Mouse (Mus musculus) limb, embryonic 14.5 days (tissue): ENCODE results near the gene Glrb. TPM values are rescaled to one million over a fixed set of nuclear protein-coding genes. Genes with fewer than 3 reads are reported as not detected.

Source experiments
- ATAC-seq: fragments of 200-750 bp; cut with Nextera tagmentation; 2 replicates; pipeline ENCODE4 v1.8.0; 2017; ENCODE audit warnings: low read depth, moderate number of reproducible peaks, moderate TSS enrichment; ENCODE audit not compliant: low FRiP score
- DNase-seq: peaks from one replicate; pipeline ENCODE4 v3.0.0-alpha.2; 2015; ENCODE audit warnings: low spot score
- H3K27ac ChIP-seq: fragments of 300-500 bp; sonication (generic); replicated peaks from 2 replicates; pipeline ENCODE4 v1.5.1; 2014; ENCODE audit warnings: low read depth, mild to moderate bottlenecking, low read length, moderate library complexity, mixed read lengths
- H3K27me3 ChIP-seq: fragments of 300-500 bp; sonication (generic); 2 replicates; pipeline ENCODE4 v1.6.1; 2014; ENCODE audit warnings: low read length, mixed read lengths; ENCODE audit not compliant: control insufficient read depth, insufficient read depth
- H3K36me3 ChIP-seq: fragments of 300-500 bp; sonication (generic); 2 replicates; pipeline ENCODE4 v1.6.1; 2014; ENCODE audit warnings: mild to moderate bottlenecking, low read length, moderate library complexity, mixed read lengths; ENCODE audit not compliant: control insufficient read depth, insufficient read depth
- H3K4me1 ChIP-seq: fragments of 300-500 bp; sonication (generic); 2 replicates; pipeline ENCODE4 v1.6.1; 2014; ENCODE audit warnings: antibody characterized with exemption, low read length, mixed read lengths; ENCODE audit not compliant: control insufficient read depth, insufficient read depth
- H3K4me2 ChIP-seq: fragments of 300-500 bp; sonication (generic); replicated peaks from 2 replicates; pipeline ENCODE4 v1.6.1; 2014; ENCODE audit warnings: low read depth, mild to moderate bottlenecking, low read length, moderate library complexity; ENCODE audit not compliant: severe bottlenecking
- H3K4me3 ChIP-seq: fragments of 300-500 bp; sonication (generic); replicated peaks from 2 replicates; pipeline ENCODE4 v1.5.1; 2014; ENCODE audit warnings: low read length
- H3K9ac ChIP-seq: fragments of 300-500 bp; sonication (generic); 2 replicates; pipeline ENCODE4 v1.6.1; 2014; ENCODE audit warnings: mild to moderate bottlenecking, low read depth, low read length, moderate library complexity; ENCODE audit not compliant: severe bottlenecking
- H3K9me3 ChIP-seq: fragments of 300-500 bp; sonication (generic); 2 replicates; pipeline ENCODE4 v1.6.1; 2016; ENCODE audit warnings: low read length; ENCODE audit not compliant: control insufficient read depth
- POLR2A ChIP-seq: fragments of 200-500 bp; IDR thresholded peaks from 2 replicates; pipeline ENCODE4 v1.8.0; 2012; ENCODE audit warnings: inconsistent platforms, mild to moderate bottlenecking, moderate library complexity, borderline replicate concordance; ENCODE audit not compliant: insufficient read depth, insufficient read length; ENCODE audit errors: extremely low read depth
- WGBS: fragments of 180-500 bp; shearing (Covaris S2); extraction: QIAGEN DNeasy Blood & Tissue Kit; methylation state at CpG from one replicate; pipeline ENCODE4 v1.1.7; 2014; 5-methylcytosine and 5-hydroxymethylcytosine counted together
- polyA plus RNA-seq, 2 experiments: library from polyadenylated mRNA; depleted of rRNA in 1 of 2; stranded (reverse) in 1 of 2; unstranded in 1 of 2; fragments of >200 nt; fragmentation: Nextera tagmentation in 1 of 2; extraction: Ambion mirVana in 1 of 2; gene quantifications; 2 replicates each; pipeline versions ENCODE4 v1.2.1 to v1.2.3; 2012 to 2014

Gene Glrb
- polyA plus RNA-seq, 2 experiments, result 10.1 to 18.4 TPM

DNA sequence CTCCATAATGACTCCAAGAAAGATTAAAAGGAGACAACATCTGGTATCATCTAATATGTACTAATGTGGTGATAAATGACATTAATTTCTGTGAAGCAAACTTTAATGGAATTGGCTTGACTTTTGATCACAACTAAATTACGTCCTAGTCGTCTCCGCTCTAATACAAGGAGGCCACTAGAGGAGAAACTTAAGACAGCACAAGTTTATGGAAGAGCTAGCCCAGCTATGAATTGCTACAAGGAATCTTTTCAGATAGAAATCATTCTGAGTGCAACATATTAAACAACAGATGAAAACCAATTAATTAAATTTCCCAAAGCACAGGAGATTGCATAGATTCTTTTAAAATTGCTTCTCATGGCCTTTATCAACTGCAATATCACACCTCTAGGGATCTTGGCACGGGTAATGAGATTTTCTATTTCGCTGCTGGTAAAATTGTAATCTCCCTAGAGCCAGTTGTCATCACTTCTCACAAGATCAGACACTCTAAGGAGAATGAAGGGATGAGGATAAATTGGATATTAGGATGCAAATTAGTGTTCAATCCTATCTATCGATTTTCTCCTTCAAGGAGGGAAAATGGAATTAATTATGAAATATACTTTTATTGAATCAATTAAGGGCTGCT, 32.7 kb downstream of the Glrb start:
- 72% methylated on average over 6 of the region's 6 CpGs for WGBS
- DNase-seq (no peak), ATAC-seq (no peak)
- no peak for TF ChIP-seq POLR2A
- H3K9me3 ChIP-seq, result no peaks in the 10 kb centered on the region
- H3K36me3 ChIP-seq, result no peaks in the 10 kb centered on the region; the same call in 1 of the 2 replicates
- H3K27ac ChIP-seq, result no peak overlapping the region
- H3K4me2 ChIP-seq, result no peak overlapping the region
- no peaks in the 10 kb centered on the region for H3K27me3 ChIP-seq
- peaks cover 33% of the 10 kb centered on the region for H3K4me1 ChIP-seq
- H3K9ac ChIP-seq, result no peak overlapping the region
- H3K4me3 ChIP-seq, result no peak overlapping the region

DNA sequence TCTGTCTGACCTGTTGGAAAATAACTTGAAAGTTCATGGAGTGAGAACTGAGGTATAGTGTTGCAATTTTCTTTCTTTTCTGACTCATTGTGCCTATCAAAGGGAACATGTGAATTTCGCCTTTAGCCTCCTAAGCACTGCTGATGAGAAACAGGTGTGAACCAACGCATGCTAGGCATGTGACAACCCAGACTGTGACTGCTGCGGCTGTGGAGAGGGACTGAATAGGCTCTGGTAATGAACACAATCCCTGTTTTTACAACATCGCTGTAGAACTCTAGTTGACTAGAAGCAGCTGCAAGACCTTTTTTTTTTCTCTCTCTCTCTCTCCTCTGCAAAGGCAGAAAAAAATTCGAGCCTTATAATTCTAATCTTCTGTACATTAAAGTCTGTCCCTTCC, 34.9 kb downstream of the Glrb start:
- 8% methylated on average over 5 of the region's 5 CpGs for WGBS
- H3K36me3 ChIP-seq, result no peaks in the 10 kb centered on the region
- TF ChIP-seq POLR2A, result no peak
- no peak overlapping the region for H3K9ac ChIP-seq
- H3K4me2 ChIP-seq, result peak overlapping the region; percentile 18; the same call in 1 of the 2 replicates
- H3K27me3 ChIP-seq, result no peaks in the 10 kb centered on the region
- peak overlapping the region; percentile 20; the same call in 1 of the 2 replicates for H3K27ac ChIP-seq
- ATAC-seq (peak; percentile 94), DNase-seq (peak; percentile 87)
- no peak overlapping the region for H3K4me3 ChIP-seq
- H3K4me1 ChIP-seq, result peaks cover 21% of the 10 kb centered on the region
- H3K9me3 ChIP-seq, result no peaks in the 10 kb centered on the region

DNA sequence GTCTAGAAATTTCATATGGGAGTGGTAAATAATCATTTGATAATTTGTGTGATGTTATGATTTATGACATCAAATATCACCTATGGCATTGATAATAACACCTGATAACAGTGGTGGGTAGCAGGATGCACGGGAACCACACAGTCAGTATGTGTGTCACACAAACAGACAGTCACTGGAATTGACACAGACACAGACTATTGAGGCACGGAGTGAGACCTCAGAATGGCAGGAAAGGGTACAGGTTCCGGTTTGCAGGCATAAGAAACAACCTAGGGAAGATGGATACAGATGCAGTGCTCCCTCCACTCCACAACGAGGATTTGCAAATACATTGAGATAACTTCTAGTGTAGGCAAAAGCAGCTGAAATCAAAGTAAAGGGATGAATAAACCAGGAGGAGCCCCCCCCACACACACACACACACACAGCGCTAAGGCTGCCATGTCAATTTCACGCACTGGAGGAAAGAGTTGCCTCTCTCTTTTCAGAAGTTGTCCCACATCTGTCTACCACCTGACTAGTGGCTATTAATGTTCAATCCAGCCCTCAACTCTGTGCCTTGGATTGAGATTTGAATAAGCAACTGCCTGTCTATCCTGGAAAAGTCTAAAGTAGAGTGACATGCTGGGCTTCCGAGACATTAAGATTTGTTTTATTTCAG, 38.6 kb downstream of the Glrb start:
- Histone ChIP-seq H3K36me3 (no peaks in the 10 kb centered on the region), H3K4me1 (peaks cover 12% of the 10 kb centered on the region), H3K9ac (no peak overlapping the region), H3K27me3 (no peaks in the 10 kb centered on the region), H3K27ac (no peak overlapping the region), H3K9me3 (no peaks in the 10 kb centered on the region), H3K4me2 (no peak overlapping the region), H3K4me3 (no peak overlapping the region)
- no peak for TF ChIP-seq POLR2A
- DNase-seq (no peak), ATAC-seq (no peak)
- 80% methylated on average over 7 of the region's 7 CpGs for WGBS

DNA sequence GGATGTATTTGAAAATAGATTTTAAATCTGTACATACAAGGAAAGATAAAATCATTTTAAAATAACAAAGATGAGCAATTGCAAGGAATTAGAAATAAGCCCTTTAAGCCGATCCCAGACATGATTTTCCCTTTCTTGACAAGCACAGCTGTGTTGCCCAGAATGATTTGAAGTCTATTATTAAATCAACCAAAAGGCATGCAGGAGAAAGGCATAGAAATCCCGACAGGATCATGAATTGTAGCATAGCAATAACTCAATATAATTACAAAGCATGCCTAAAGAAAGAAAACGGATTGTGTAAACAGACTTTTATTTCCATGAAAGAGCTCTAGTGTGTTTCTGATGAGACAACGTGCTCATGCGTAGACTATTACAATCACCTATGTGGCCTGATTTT, 39.4 kb downstream of the Glrb start:
- DNase-seq (peak; percentile 21), ATAC-seq (no peak)
- no peak for TF ChIP-seq POLR2A
- no peak overlapping the region for H3K27ac ChIP-seq
- H3K27me3 ChIP-seq, result no peaks in the 10 kb centered on the region
- WGBS, result 55% methylated on average over 5 of the region's 5 CpGs
- H3K9ac ChIP-seq, result no peak overlapping the region
- H3K9me3 ChIP-seq, result no peaks in the 10 kb centered on the region
- no peak overlapping the region for H3K4me2 ChIP-seq
- peaks cover 7% of the 10 kb centered on the region for H3K4me1 ChIP-seq
- H3K36me3 ChIP-seq, result no peaks in the 10 kb centered on the region
- H3K4me3 ChIP-seq, result no peak overlapping the region

GRCm38 (mm10) chr3:80871472-80872171, 41.8 kb downstream of the Glrb start:
- Histone ChIP-seq H3K27ac (no peak overlapping the region), H3K4me1 (0 out of 2 replicates have a peak, but pooled peaks cover 3% of the 10 kb centered on the region), H3K27me3 (no peaks in the 10 kb centered on the region), H3K4me3 (no peak overlapping the region), H3K4me2 (no peak overlapping the region), H3K36me3 (no peaks in the 10 kb centered on the region), H3K9ac (no peak overlapping the region), H3K9me3 (no peaks in the 10 kb centered on the region)
- no peak for TF ChIP-seq POLR2A
- WGBS, result 89% methylated on average over 1 of the region's 1 CpGs
- ATAC-seq (no peak), DNase-seq (no peak)
